Mouse (Mus musculus) kidney, postnatal 0 days (tissue): Measurements from ENCODE around the gene Fstl4. TPM values are rescaled to one million over a fixed set of nuclear protein-coding genes. Genes with fewer than 3 reads are reported as not detected.
A peak's percentile ranks its signal among the peaks of the same experiment; 100 is the strongest.

ENCODE experiments used
- ATAC-seq: fragments of 200-750 bp; cut with Nextera tagmentation; replicated peaks from 2 replicates; pipeline ENCODE4 v1.8.0; 2017; ENCODE audit warnings: low read depth, moderate number of reproducible peaks, moderate TSS enrichment, moderate library complexity; ENCODE audit not compliant: low FRiP score
- DNase-seq: peaks from one replicate; pipeline ENCODE4 v3.0.0-alpha.2; 2016; ENCODE audit warnings: low spot score
- H3K27ac ChIP-seq: fragments of 300-500 bp; sonication (generic); 2 replicates; pipeline ENCODE4 v1.5.1; 2014; ENCODE audit warnings: mild to moderate bottlenecking
- H3K27me3 ChIP-seq: fragments of 300-500 bp; sonication (generic); 2 replicates; pipeline ENCODE4 v1.6.1; 2014; ENCODE audit warnings: low read length, mixed read lengths; ENCODE audit not compliant: insufficient read depth
- H3K36me3 ChIP-seq: fragments of 300-500 bp; sonication (generic); 2 replicates; pipeline ENCODE4 v1.6.1; 2014; ENCODE audit warnings: low read length, mixed read lengths; ENCODE audit not compliant: insufficient read depth
- H3K4me1 ChIP-seq: fragments of 300-500 bp; sonication (generic); replicated peaks from 2 replicates; pipeline ENCODE4 v1.6.1; 2014; ENCODE audit warnings: antibody characterized with exemption, low read length, mixed read lengths; ENCODE audit not compliant: insufficient read depth
- H3K4me2 ChIP-seq: fragments of 300-500 bp; sonication (generic); 2 replicates; pipeline ENCODE4 v1.6.1; 2014; ENCODE audit warnings: mild to moderate bottlenecking, low read length, moderate library complexity, mixed read lengths
- H3K4me3 ChIP-seq: fragments of 300-500 bp; sonication (generic); replicated peaks from 2 replicates; pipeline ENCODE4 v1.5.1; 2014; ENCODE audit warnings: low read depth, low read length
- H3K9ac ChIP-seq: fragments of 300-500 bp; sonication (generic); 2 replicates; pipeline ENCODE4 v1.6.1; 2014; ENCODE audit warnings: low read depth, low read length
- H3K9me3 ChIP-seq: fragments of 300-500 bp; sonication (generic); replicated peaks from 2 replicates; pipeline ENCODE4 v1.6.1; 2016; ENCODE audit warnings: low read length, inconsistent platforms, mixed read lengths
- CTCF ChIP-seq: IDR thresholded peaks from 2 replicates; pipeline ENCODE4 v1.5.1; 2016; ENCODE audit warnings: antibody characterized with exemption, low read depth, mild to moderate bottlenecking, moderate library complexity
- WGBS: fragments of 180-500 bp; shearing (Covaris S2); extraction: QIAGEN DNeasy Blood & Tissue Kit; methylation state at CpG from one replicate; pipeline ENCODE4 v1.1.7; 2014; 5-methylcytosine and 5-hydroxymethylcytosine counted together
- polyA plus RNA-seq: library from polyadenylated mRNA; unstranded; fragments of >200 nt; fragmentation: Nextera tagmentation; extraction: Ambion mirVana; gene quantifications from 2 replicates; pipeline ENCODE4 v1.2.1, GENCODE M21; 2015

The Fstl4 gene
- polyA plus RNA-seq, 1 experiment from 2014 or later: 0.47 TPM

DNA sequence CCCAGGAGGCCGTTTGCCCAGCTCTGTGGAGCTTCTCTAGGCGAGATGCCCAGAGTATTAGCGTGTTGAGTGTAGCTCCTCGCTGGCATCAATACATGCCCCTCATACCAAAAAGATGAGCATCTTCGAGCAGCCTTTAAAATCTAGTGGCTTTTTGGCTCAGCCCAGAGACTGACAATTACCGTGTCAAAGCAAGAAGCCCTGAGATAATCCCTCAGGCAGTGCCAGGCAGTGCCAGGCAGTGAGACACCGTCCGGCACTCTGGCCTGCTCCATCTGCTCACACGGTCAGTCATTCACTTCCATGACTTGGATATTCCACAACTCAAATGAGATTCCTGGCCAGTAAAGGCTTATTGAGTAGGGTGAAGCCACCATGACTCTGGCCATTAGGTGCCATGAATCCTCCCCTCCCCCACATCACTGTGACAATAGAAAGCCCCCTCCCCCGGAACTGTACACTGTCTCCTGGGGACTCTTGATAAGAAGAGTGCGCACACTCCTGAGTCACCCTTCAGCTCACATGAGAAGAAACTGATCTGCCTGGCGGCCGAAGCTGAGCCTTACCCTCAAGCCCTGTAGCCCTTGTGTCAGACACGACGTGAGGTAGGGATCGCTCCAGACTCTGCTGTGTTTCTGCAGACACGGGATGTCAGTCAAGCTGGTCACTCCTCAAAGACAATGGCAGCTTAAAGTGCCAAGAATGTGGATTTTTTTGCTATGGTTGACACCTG, 293.6 kb downstream of the Fstl4 start:
- Histone ChIP-seq H3K9ac (no peak overlapping the region), H3K4me3 (no peak overlapping the region), H3K27ac (no peak overlapping the region), H3K4me1 (no peaks in the 10 kb centered on the region; the same call in 1 of the 2 replicates), H3K36me3 (no peaks in the 10 kb centered on the region), H3K9me3 (no peaks in the 10 kb centered on the region), H3K27me3 (no peaks in the 10 kb centered on the region), H3K4me2 (no peak overlapping the region)
- ATAC-seq: no peak; the same call in 1 of the 2 replicates
- WGBS: 61% methylated on average over 17 of the region's 17 CpGs
- no peak for TF ChIP-seq CTCF
- DNase-seq: no peak

DNA sequence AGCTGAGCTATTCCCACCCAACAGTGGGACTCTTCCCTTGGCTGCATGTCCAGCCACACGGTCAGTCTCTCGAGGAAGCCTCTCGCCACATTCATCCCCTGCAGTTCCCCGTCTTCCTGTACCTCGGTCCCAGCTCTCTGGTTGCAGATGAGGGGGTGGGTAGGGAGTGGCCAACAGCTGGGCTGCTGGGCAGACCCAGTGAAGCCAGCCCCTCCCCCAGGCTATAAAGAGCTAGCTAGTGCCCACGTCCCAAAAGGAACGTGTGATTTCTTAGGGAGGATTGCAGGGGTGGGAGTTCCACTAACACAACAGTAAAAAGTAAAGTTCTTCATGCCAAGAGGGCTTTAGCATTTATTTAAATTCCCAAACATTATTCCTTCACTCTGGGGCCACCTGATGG, 294.1 kb downstream of the Fstl4 start:
- peak; percentile 46; the same call in 1 of the 2 replicates for ATAC-seq
- no peak overlapping the region for H3K9ac ChIP-seq
- H3K36me3 ChIP-seq: no peaks in the 10 kb centered on the region
- 7% methylated on average over 7 of the region's 7 CpGs for WGBS
- H3K4me2 ChIP-seq: no peak overlapping the region
- no peaks in the 10 kb centered on the region for H3K9me3 ChIP-seq
- no peaks in the 10 kb centered on the region for H3K27me3 ChIP-seq
- DNase-seq: peak; percentile 49
- no peak for TF ChIP-seq CTCF
- no peak overlapping the region for H3K27ac ChIP-seq
- no peaks in the 10 kb centered on the region; the same call in 1 of the 2 replicates for H3K4me1 ChIP-seq
- no peak overlapping the region for H3K4me3 ChIP-seq

DNA sequence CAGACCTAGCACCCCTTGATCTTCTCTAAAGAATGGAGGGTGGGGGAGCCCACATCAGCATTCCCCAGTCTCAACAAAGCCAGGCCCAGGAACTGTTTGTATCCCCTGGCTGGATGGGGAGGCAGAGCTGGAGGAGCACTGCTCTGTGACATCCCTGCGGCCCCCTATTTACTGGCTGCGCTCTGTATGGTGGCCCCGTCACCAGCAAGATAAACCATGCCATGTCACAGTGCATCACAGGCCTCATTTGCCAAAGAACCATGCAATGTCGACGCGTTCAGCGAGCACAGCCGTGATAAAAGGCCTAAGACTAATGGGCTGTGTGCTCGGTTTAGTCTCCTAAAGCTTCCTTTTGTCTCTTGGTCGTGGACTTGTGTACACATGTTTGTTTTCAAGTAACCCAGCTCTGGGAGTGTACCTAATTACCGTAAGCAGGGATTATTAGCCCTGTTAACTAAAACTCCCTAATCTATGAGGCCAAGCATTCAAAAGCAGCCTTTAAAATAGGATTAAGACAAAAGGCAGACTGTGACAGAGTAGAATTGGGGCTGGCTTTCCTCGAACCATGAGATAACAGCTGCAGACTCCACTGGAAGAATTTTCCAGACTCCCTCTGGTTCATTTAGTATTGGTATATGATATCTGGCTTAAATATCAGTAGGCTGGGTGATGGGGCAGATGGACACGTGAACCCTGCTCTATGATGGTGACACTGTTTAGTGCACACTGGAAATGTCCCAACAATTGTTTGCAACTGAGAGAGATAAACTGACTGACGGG, 303.5 kb downstream of the Fstl4 start:
- no peak for DNase-seq

DNA sequence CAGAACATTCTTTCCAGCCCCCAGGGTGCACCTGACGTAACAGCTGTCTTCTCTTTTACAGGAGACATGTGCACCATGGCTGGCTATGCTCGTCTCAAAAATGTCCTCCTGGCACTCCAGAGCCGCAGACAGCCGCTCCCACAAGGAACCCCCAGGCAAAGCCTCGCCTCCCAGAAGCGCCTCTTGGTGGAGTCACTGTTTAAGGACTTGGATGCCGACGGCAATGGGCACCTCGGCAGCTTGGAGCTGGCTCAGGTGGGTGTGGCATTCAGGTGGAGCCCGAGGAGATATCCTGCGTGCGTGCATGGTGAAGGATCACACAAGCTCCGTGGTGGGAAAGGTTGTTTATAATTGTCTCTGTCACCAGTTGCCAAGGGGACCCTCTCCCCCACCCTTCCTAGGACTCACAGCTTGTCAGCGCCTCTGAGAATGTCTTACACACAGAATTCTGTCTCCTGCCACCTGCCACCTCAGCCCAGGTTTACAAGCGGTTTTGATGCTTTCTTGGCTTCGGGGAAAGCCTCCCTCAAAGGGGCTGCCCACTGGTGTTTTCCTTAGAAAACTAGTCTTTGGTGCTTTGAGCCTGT, 304.1 kb downstream of the Fstl4 start:
- no peaks in the 10 kb centered on the region for H3K27me3 ChIP-seq
- no peaks in the 10 kb centered on the region for H3K4me1 ChIP-seq
- H3K36me3 ChIP-seq: no peaks in the 10 kb centered on the region
- no peak overlapping the region for H3K4me2 ChIP-seq
- no peak overlapping the region for H3K4me3 ChIP-seq
- no peak for ATAC-seq
- DNase-seq: no peak
- 62% methylated on average over 16 of the region's 16 CpGs for WGBS
- H3K27ac ChIP-seq: no peak overlapping the region
- H3K9me3 ChIP-seq: no peaks in the 10 kb centered on the region
- no peak overlapping the region for H3K9ac ChIP-seq
- TF ChIP-seq CTCF: no peak

More for the DNA sequence above, 303.5 kb downstream of the Fstl4 start:
- WGBS: 52% methylated on average over 14 of the region's 14 CpGs
- Histone ChIP-seq H3K27ac (no peak overlapping the region), H3K9me3 (no peaks in the 10 kb centered on the region), H3K4me2 (no peak overlapping the region), H3K4me3 (no peak overlapping the region), H3K36me3 (no peaks in the 10 kb centered on the region), H3K9ac (no peak overlapping the region), H3K4me1 (no peaks in the 10 kb centered on the region), H3K27me3 (no peaks in the 10 kb centered on the region)
- ATAC-seq: no peak
- no peak for TF ChIP-seq CTCF

DNA sequence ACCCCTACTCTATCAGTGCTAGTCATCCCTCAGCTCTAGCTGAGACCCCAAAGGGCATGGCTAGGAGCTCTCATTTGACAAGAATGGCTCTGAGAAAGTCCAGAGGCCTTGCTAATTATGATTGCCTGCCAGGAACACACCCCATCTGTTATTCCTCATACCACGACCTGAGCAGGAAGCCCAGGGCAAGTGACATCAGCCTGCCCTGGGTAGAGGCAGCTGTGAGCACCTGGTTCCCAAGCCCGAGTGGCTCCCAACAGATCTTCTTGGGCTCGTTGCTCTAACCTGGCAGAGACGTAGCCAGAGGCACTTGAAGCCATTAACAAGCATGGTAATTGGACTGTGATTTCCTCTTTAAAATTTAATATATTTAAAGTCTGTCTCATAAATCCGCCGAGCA, 305.3 kb downstream of the Fstl4 start:
- Histone ChIP-seq H3K4me1 (no peaks in the 10 kb centered on the region), H3K36me3 (no peaks in the 10 kb centered on the region), H3K27ac (no peak overlapping the region), H3K4me2 (no peak overlapping the region), H3K27me3 (no peaks in the 10 kb centered on the region), H3K4me3 (no peak overlapping the region), H3K9me3 (no peaks in the 10 kb centered on the region), H3K9ac (no peak overlapping the region)
- DNase-seq: no peak
- 51% methylated on average over 6 of the region's 6 CpGs for WGBS
- no peak for TF ChIP-seq CTCF
- no peak for ATAC-seq

DNA sequence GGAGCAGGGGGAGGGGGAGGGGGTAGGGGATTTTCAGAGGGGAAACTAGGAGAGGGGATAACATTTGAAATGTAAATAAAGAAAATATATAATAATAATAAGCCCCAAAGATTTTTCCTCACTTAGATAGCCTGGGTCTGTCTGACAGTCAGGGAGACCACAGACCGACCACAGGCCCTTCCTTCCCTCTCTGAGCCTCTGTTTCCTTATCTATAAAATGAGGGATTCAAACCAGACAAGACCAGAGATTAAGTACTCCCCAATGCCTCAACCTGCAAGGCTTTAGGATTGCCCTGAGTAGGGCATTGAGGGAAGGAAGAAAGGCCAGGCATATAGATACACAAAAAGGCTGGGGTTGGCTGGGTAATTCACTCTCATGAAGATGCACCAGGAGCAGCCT, 307.2 kb downstream of the Fstl4 start:
- 85% methylated on average over 1 of the region's 1 CpGs for WGBS

More for the DNA sequence above, 307.2 kb downstream of the Fstl4 start:
- ATAC-seq (no peak), DNase-seq (no peak)
- Histone ChIP-seq H3K36me3 (no peaks in the 10 kb centered on the region), H3K4me2 (no peak overlapping the region), H3K9me3 (no peaks in the 10 kb centered on the region), H3K9ac (no peak overlapping the region), H3K27me3 (no peaks in the 10 kb centered on the region), H3K4me3 (no peak overlapping the region), H3K4me1 (no peaks in the 10 kb centered on the region), H3K27ac (no peak overlapping the region)
- TF ChIP-seq CTCF: no peak
